16 mouse cellular contexts compared by ENCODE assay signal in genomic region chr6:67013293-67013948, GRCm38 (mm10). TPM values are rescaled to one million over a fixed set of nuclear protein-coding genes. Genes with fewer than 3 reads are reported as not detected.
DNase-seq lines count a peak whose midpoint lies in the region; ATAC-seq and TF ChIP-seq lines count a peak whose summit lies in the region.
"Had no signal": no experiment of that assay in that cellular context is flagged by ENCODE, and none has a peak within 500 bp of the region (broad histone marks: within the 10 kb centered on the region; RNA-seq: fewer than 3 reads in every experiment).

No protein-coding gene starts in this region.

- peaks cover 2% of the 10 kb centered on the region; the same call in 1 of the 2 replicates for H3K36me3 ChIP-seq in kidney, embryonic 14.5 days (ENCODE audit: control insufficient read depth, insufficient read depth, low read length)
- no peaks in the 10 kb centered on the region for H3K36me3 ChIP-seq in liver, embryonic 13.5 days
- H3K36me3 ChIP-seq in stomach, postnatal 0 days (ENCODE audit: control insufficient read depth, insufficient read depth, low read length) = no peaks in the 10 kb centered on the region
- no peaks in the 10 kb centered on the region for H3K36me3 ChIP-seq in embryonic facial prominence, embryonic 10.5 days (replicated peaks)
- no peaks in the 10 kb centered on the region for H3K36me3 ChIP-seq in midbrain, postnatal 0 days (ENCODE audit: insufficient read depth, low read length)
- H3K36me3 ChIP-seq: embryonic facial prominence, embryonic 12.5 days had no signal

- intact Hi-C loops in heart, postnatal 36 days (cut with DNase I) = no loop called here

- peak; percentile 89 for DNase-seq in heart, adult 11 months
- DNase-seq in heart, postnatal 36 days = no peak
- DNase-seq in liver, embryonic 13.5 days = no peak
- no peak for DNase-seq in stomach, postnatal 0 days (ENCODE audit: low spot score)
- no peak for DNase-seq in thymus, adult 18-20 months
- DNase-seq in embryonic facial prominence, embryonic 10.5 days (ENCODE audit: low spot score) = no peak
- DNase-seq in midbrain, postnatal 0 days (ENCODE audit: low spot score) = no peak
- DNase-seq: cerebellum, postnatal 14 days; lung, adult 2 months; midbrain, embryonic 14.5 days; right cerebral cortex, postnatal 4 days; thymus, postnatal 14 days had no signal

- H3K4me3 ChIP-seq in kidney, embryonic 14.5 days (ENCODE audit: low read length) = no peak overlapping the region
- H3K4me3 ChIP-seq in liver, embryonic 13.5 days (replicated peaks) = no peak overlapping the region
- no peak overlapping the region for H3K4me3 ChIP-seq in stomach, postnatal 0 days (ENCODE audit: low read depth, low read length)
- H3K4me3 ChIP-seq in embryonic facial prominence, embryonic 10.5 days = no peak overlapping the region
- no peak overlapping the region for H3K4me3 ChIP-seq in midbrain, postnatal 0 days (ENCODE audit: low read depth, low read length)
- H3K4me3 ChIP-seq: embryonic facial prominence, embryonic 12.5 days had no signal

- 0 out of 2 replicates have a peak, but pooled peaks have one; percentile 24 for ATAC-seq in kidney, embryonic 14.5 days (ENCODE audit: low FRiP score, low TSS enrichment)
- peak; percentile 27 for ATAC-seq in liver, embryonic 13.5 days (ENCODE audit: low read depth)
- peak; percentile 33; the same call in 1 of the 2 replicates for ATAC-seq in stomach, postnatal 0 days (ENCODE audit: low FRiP score, low TSS enrichment)
- ATAC-seq in midbrain, postnatal 0 days (ENCODE audit: low FRiP score) = no peak

- no peak for TF ChIP-seq CTCF in stomach, postnatal 0 days (IDR thresholded peaks at IDR 0.05; ENCODE audit: low read depth)
- no peak for TF ChIP-seq CTCF in midbrain, postnatal 0 days (IDR thresholded peaks at IDR 0.05)

- no peaks in the 10 kb centered on the region for H3K9me3 ChIP-seq in kidney, embryonic 14.5 days (ENCODE audit: control insufficient read depth, low read length)
- no peaks in the 10 kb centered on the region for H3K9me3 ChIP-seq in liver, embryonic 13.5 days (replicated peaks)
- H3K9me3 ChIP-seq in stomach, postnatal 0 days (ENCODE audit: control insufficient read depth, low read length) = no peaks in the 10 kb centered on the region
- no peaks in the 10 kb centered on the region for H3K9me3 ChIP-seq in embryonic facial prominence, embryonic 10.5 days
- H3K9me3 ChIP-seq in midbrain, postnatal 0 days (ENCODE audit: low read length) = no peaks in the 10 kb centered on the region
- H3K9me3 ChIP-seq: embryonic facial prominence, embryonic 12.5 days had no signal

- no peak overlapping the region for H3K4me2 ChIP-seq in kidney, embryonic 14.5 days (replicated peaks; ENCODE audit: low read depth, low read length)
- peak overlapping the region; percentile 50 for H3K4me2 ChIP-seq in liver, embryonic 13.5 days
- H3K4me2 ChIP-seq in stomach, postnatal 0 days (replicated peaks; ENCODE audit: low read depth) = no peak overlapping the region
- no peak overlapping the region for H3K4me2 ChIP-seq in midbrain, postnatal 0 days (ENCODE audit: low read depth, low read length, poor library complexity, severe bottlenecking)
- H3K4me2 ChIP-seq: embryonic facial prominence, embryonic 12.5 days had no signal

- H3K27ac ChIP-seq in kidney, embryonic 14.5 days (ENCODE audit: low read depth, low read length) = no peak overlapping the region
- H3K27ac ChIP-seq in liver, embryonic 13.5 days = peak overlapping the region; percentile 82
- H3K27ac ChIP-seq in stomach, postnatal 0 days (replicated peaks) = no peak overlapping the region
- no peak overlapping the region for H3K27ac ChIP-seq in embryonic facial prominence, embryonic 10.5 days (replicated peaks)
- no peak overlapping the region for H3K27ac ChIP-seq in midbrain, postnatal 0 days (ENCODE audit: low read depth, low read length)
- H3K27ac ChIP-seq: embryonic facial prominence, embryonic 12.5 days; macrophage had no signal

- WGBS in kidney, embryonic 14.5 days = 73% methylated on average over 6 of the region's 6 CpGs
- WGBS in liver, embryonic 13.5 days (ENCODE audit: insufficient replicate concordance) = 73% methylated on average over 6 of the region's 6 CpGs
- 69% methylated on average over 6 of the region's 6 CpGs for WGBS in stomach, postnatal 0 days
- WGBS in embryonic facial prominence, embryonic 10.5 days = 89% methylated on average over 6 of the region's 6 CpGs
- WGBS in midbrain, postnatal 0 days = 97% methylated on average over 6 of the region's 6 CpGs

- TF ChIP-seq EP300 in stomach, postnatal 0 days (optimal IDR thresholded peaks at IDR 0.05) = no peak

- no peaks in the 10 kb centered on the region for H3K27me3 ChIP-seq in kidney, embryonic 14.5 days (ENCODE audit: control insufficient read depth, insufficient read depth, low read length)
- H3K27me3 ChIP-seq in liver, embryonic 13.5 days = no peaks in the 10 kb centered on the region
- no peaks in the 10 kb centered on the region for H3K27me3 ChIP-seq in stomach, postnatal 0 days (ENCODE audit: control insufficient read depth, insufficient read depth, low read length)
- no peaks in the 10 kb centered on the region for H3K27me3 ChIP-seq in embryonic facial prominence, embryonic 10.5 days (replicated peaks; ENCODE audit: low read depth, poor library complexity, severe bottlenecking)
- H3K27me3 ChIP-seq in midbrain, postnatal 0 days (ENCODE audit: insufficient read depth, low read length) = no peaks in the 10 kb centered on the region
- H3K27me3 ChIP-seq: CH12.LX; embryonic facial prominence, embryonic 12.5 days had no signal

- 0 out of 2 replicates have a peak, but pooled peaks cover 10% of the 10 kb centered on the region for H3K4me1 ChIP-seq in kidney, embryonic 14.5 days (ENCODE audit: control insufficient read depth, insufficient read depth, low read length)
- peaks cover 44% of the 10 kb centered on the region for H3K4me1 ChIP-seq in liver, embryonic 13.5 days (replicated peaks)
- H3K4me1 ChIP-seq in stomach, postnatal 0 days (replicated peaks; ENCODE audit: control insufficient read depth, insufficient read depth) = peaks cover 9% of the 10 kb centered on the region
- peaks cover 6% of the 10 kb centered on the region; the same call in 1 of the 2 replicates for H3K4me1 ChIP-seq in embryonic facial prominence, embryonic 10.5 days
- H3K4me1 ChIP-seq in midbrain, postnatal 0 days (ENCODE audit: insufficient read depth, low read length) = no peaks in the 10 kb centered on the region
- H3K4me1 ChIP-seq: embryonic facial prominence, embryonic 12.5 days had no signal

- H3K9ac ChIP-seq in kidney, embryonic 14.5 days (ENCODE audit: low read depth, low read length) = no peak overlapping the region
- peak overlapping the region; percentile 52 for H3K9ac ChIP-seq in liver, embryonic 13.5 days
- H3K9ac ChIP-seq in stomach, postnatal 0 days (ENCODE audit: low read length) = no peak overlapping the region
- H3K9ac ChIP-seq in midbrain, postnatal 0 days (replicated peaks; ENCODE audit: low read length, poor library complexity, severe bottlenecking) = no peak overlapping the region
- H3K9ac ChIP-seq: embryonic facial prominence, embryonic 12.5 days had no signal

RNA-seq across cellular contexts. Expression of gene Gadd45a, which starts 23.8 kb away (rescaled TPM):
- 10 to 100 TPM; 23.4 to 25.7 TPM for total RNA-seq in heart, postnatal 36 days (2021)
- polyA plus RNA-seq in kidney, embryonic 14.5 days (2014; fragmentation: Nextera tagmentation; extraction: Ambion mirVana) = 29.3 and 36.0 TPM in 2 replicates
- polyA plus RNA-seq in liver, embryonic 13.5 days (2015; fragmentation: Nextera tagmentation; extraction: Ambion mirVana) = 91.1 and 99.5 TPM in 2 replicates
- 23.0 and 26.2 TPM in 2 replicates for polyA plus RNA-seq in stomach, postnatal 0 days (2015; fragmentation: Nextera tagmentation; extraction: Ambion mirVana)
- polyA plus RNA-seq in embryonic facial prominence, embryonic 10.5 days (2016; fragmentation: Nextera tagmentation; extraction: Ambion mirVana) = 18.2 and 23.8 TPM in 2 replicates
- 8.6 and 10.2 TPM in 2 replicates for total RNA-seq in midbrain, postnatal 0 days (2014; rRNA removed)
- polyA plus RNA-seq in midbrain, postnatal 0 days (2015; fragmentation: Nextera tagmentation; extraction: Ambion mirVana) = 9.6 and 11.2 TPM in 2 replicates
